Mouse (Mus musculus) testis, adult 2 months (tissue): ENCODE results near the gene Nkiras1. TPM values are rescaled to one million over a fixed set of nuclear protein-coding genes. Genes with fewer than 3 reads are reported as not detected.
A peak's percentile ranks its signal among the peaks of the same experiment; 100 is the strongest.
"Not testable (repeated sequence)": the region's sequence is repeated elsewhere in the genome, so short reads cannot be mapped to it uniquely, and the experiment has no call there.

Experiments used
- H3K27ac ChIP-seq: fragments of 200-500 bp; 2 replicates; pipeline ENCODE4 v1.5.1; 2012; ENCODE audit warnings: low read depth, low read length; ENCODE audit not compliant: control insufficient read depth, insufficient read depth
- H3K27me3 ChIP-seq: fragments of 200-500 bp; 2 replicates; pipeline ENCODE4 v1.6.1; 2012; ENCODE audit warnings: mild to moderate bottlenecking, low read length, moderate library complexity; ENCODE audit not compliant: control insufficient read depth, insufficient read depth
- H3K36me3 ChIP-seq: fragments of 200-500 bp; 2 replicates; pipeline ENCODE4 v1.6.1; 2012; ENCODE audit warnings: mild to moderate bottlenecking, low read length; ENCODE audit not compliant: control insufficient read depth, insufficient read depth
- H3K4me1 ChIP-seq: fragments of 200-500 bp; 2 replicates; pipeline ENCODE4 v1.6.1; 2012; ENCODE audit warnings: low read length; ENCODE audit not compliant: control insufficient read depth, insufficient read depth
- H3K4me3 ChIP-seq: fragments of 200-500 bp; 2 replicates; pipeline ENCODE4 v1.5.1; 2012; ENCODE audit warnings: low read depth, mild to moderate bottlenecking, low read length, moderate library complexity, mixed read lengths; ENCODE audit not compliant: control insufficient read depth
- CTCF ChIP-seq: fragments of 200-500 bp; IDR thresholded peaks from 2 replicates; pipeline ENCODE4 v1.5.1; 2012; ENCODE audit warnings: low read depth, mild to moderate bottlenecking, inconsistent platforms, low read length, moderate library complexity; ENCODE audit not compliant: control insufficient read depth, insufficient read depth, insufficient replicate concordance
- POLR2A ChIP-seq: fragments of 200-500 bp; IDR thresholded peaks from 2 replicates; pipeline ENCODE4 v1.6.1; 2012; ENCODE audit warnings: low read depth, mild to moderate bottlenecking, inconsistent platforms, low read length, moderate library complexity; ENCODE audit not compliant: control insufficient read depth
- polyA plus RNA-seq: library from polyadenylated mRNA; depleted of rRNA; stranded (reverse); fragments of >200 nt; gene quantifications from 2 replicates; pipeline ENCODE4 v1.2.3, GENCODE M21; 2012

The Nkiras1 gene
- polyA plus RNA-seq, 1 experiment, result 4.7 TPM

- TF ChIP-seq CTCF (no peak), POLR2A (no peak)
- H3K4me3 ChIP-seq, result no peak overlapping the region
- no peaks in the 10 kb centered on the region for H3K36me3 ChIP-seq
- H3K27ac ChIP-seq, result peak overlapping the region; percentile 34; the same call in 1 of the 2 replicates
- no peaks in the 10 kb centered on the region for H3K27me3 ChIP-seq
- H3K4me1 ChIP-seq, result peaks cover 2% of the 10 kb centered on the region
These were observed 36.7 kb upstream of the Nkiras1 start for GRCm38 (mm10) chr14:18233981-18234960.

- H3K4me3 ChIP-seq, H3K36me3 ChIP-seq, H3K27me3 ChIP-seq, H3K4me1 ChIP-seq, H3K27ac ChIP-seq: not testable (repeated sequence)
These were observed 34.3 kb upstream of the Nkiras1 start for GRCm38 (mm10) chr14:18236496-18237235.

GRCm38 (mm10) chr14:18237381-18237780 is 33.6 kb upstream of the Nkiras1 start:
- H3K4me3 ChIP-seq, result no peak overlapping the region
- TF ChIP-seq POLR2A, result no peak
- no peak for TF ChIP-seq CTCF

DNA sequence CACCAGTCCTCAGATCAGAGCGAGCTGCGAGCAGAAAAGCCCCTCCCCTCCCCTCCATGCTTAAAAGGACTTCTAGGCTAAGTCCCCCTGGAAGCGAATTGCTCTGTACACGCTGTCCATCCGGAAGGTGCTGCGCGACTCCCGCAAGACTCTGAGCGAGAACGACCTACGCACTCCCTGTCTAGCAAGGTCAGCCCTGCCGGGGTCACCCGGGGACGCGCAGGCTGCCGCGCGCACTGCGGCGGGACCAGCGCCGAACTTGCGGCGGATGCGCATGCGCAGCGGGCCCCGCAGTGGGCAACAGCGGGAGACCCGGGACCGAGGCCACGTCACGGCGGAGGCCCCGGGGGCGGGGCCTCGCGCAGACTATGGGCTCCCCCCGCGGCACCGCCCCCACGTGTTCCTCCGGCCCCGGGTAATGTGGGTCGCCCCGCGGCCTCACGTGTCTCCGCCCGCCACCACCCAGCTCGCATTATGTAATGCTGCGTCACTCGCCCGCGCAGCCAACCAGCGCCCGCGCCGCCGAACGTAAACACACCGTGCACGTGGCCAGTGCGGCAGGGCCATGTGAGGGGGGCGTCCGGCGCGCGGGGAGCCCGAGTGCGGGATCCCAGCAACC is 32.7 kb upstream of the Nkiras1 start:
- Histone ChIP-seq H3K4me1 (peaks cover 4% of the 10 kb centered on the region), H3K4me3 (peak overlapping the region; percentile 96), H3K27me3 (no peaks in the 10 kb centered on the region), H3K27ac (peak overlapping the region; percentile 96), H3K36me3 (no peaks in the 10 kb centered on the region)
- no peak for TF ChIP-seq POLR2A
- TF ChIP-seq CTCF, result no peak

More at GRCm38 (mm10) chr14:18237381-18237780, 33.6 kb upstream of the Nkiras1 start:
- Histone ChIP-seq H3K27ac (no peak overlapping the region), H3K4me1 (peaks cover 4% of the 10 kb centered on the region), H3K27me3 (no peaks in the 10 kb centered on the region), H3K36me3 (no peaks in the 10 kb centered on the region)

DNA sequence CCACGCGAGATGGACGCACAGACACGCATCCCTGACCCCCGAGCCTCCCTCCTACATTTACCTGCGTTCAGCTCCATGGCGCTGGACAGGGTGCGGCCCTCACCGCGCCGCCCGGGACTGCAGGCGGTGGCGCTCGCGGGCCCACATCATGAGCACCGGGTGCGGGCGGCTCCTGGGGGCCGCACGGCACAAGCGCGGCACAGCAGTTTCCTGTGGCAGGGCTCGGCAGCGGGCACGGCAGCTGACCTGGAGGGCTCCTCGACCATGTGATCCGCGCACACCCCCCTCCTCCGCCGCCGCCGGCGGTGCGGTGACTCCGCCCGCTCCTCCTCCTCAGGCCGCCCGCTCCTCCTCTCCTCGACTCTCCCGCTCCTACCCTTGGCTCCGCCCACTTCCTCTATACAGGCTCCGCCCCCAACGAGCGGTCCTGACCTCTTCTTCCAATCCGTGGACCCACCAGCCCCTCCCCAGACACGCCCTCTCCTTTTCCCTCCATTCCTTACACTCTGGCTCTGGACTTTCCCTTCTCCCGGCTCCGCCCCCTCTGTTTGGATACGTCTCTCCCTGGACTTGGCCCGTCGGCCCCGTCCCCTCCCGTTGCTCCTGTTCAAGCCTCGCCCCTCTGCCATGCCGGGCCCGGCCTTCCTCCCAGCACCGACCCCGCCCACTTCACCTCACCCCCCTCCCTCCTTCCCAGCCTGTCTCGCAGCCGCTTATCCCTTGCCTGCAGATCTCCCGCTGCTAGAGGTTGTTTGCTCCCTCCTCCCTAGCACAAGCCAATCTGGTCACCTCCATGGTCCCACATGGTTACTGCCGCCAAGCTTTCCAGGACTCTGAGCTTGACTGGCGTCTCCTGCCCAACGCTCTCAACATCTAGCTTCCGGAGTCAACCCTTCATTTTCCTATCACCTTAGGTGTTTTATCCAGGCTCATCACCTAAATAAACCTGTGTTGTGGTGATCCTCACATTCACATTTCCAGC is 31.9 kb upstream of the Nkiras1 start, which contains the start of gene Nr1d2:
TSS of gene Nr1d2 (minus strand) at position 378 of the 982 bp plus-strand sequence.
- Histone ChIP-seq H3K4me3 (peak within 1 kb of the TSS; percentile 96), H3K27me3 (no peaks in the 10 kb centered on the region), H3K4me1 (peaks cover 4% of the 10 kb centered on the region), H3K36me3 (no peaks in the 10 kb centered on the region), H3K27ac (peak within 1 kb of the TSS; percentile 96)
- TF ChIP-seq POLR2A (peak; percentile 68), CTCF (no peak)

- no peak for TF ChIP-seq POLR2A
- no peak for TF ChIP-seq CTCF
- Histone ChIP-seq H3K27me3 (no peaks in the 10 kb centered on the region), H3K27ac (no peak overlapping the region), H3K36me3 (no peaks in the 10 kb centered on the region), H3K4me3 (no peak overlapping the region), H3K4me1 (peaks cover 4% of the 10 kb centered on the region)
These were observed 30.8 kb upstream of the Nkiras1 start for GRCm38 (mm10) chr14:18240132-18240531.
